Mouse (Mus musculus) embryonic fibroblast, embryonic 13.5 days (primary cell): Measurements from ENCODE around the gene Frmd3.
"Not testable (repeated sequence)": the region's sequence is repeated elsewhere in the genome, so short reads cannot be mapped to it uniquely, and the experiment has no call there.

Experiments used
- CTCF ChIP-seq: IDR thresholded peaks from 2 replicates; pipeline ENCODE4 v1.5.1; 2011; ENCODE audit warnings: mild to moderate bottlenecking, control low read depth, low read length, moderate library complexity, borderline replicate concordance; ENCODE audit not compliant: insufficient read depth
- POLR2A ChIP-seq: IDR thresholded peaks from 2 replicates; pipeline ENCODE4 v1.6.1; 2011; ENCODE audit warnings: low read depth, mild to moderate bottlenecking, control low read depth, low read length, moderate library complexity

DNA sequence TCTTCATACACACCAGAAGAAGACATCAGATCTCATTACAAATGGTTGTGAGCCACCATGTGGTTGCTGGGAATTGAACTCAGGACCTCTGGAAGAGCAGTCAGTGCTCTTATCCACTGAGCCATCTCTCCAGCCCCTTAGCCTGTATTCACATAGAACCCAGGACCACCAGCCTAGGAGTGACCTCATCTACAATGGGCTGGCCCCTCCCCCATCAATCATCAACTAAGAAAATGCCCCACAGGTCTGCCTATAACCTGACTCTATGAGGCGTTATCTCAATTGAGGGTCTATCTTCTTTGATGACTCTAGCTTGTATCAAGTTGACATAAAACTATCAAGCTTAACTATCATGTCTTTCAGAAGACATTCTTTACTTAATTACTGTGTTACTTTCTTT, 208.5 kb downstream of the Frmd3 start:
- not testable (repeated sequence) for TF ChIP-seq POLR2A, CTCF
